Mouse (Mus musculus) cortical plate, adult 2 months (tissue): ENCODE data around the gene Pcgf3. TPM values are rescaled to one million over a fixed set of nuclear protein-coding genes. Genes with fewer than 3 reads are reported as not detected.

Source experiments
- H3K27ac ChIP-seq: fragments of 200-500 bp; 2 replicates; pipeline ENCODE4 v1.5.1; 2012; ENCODE audit warnings: low read length, control low read depth, inconsistent platforms; ENCODE audit not compliant: insufficient read depth
- H3K4me1 ChIP-seq: fragments of 200-500 bp; 2 replicates; pipeline ENCODE4 v1.6.1; 2011; ENCODE audit warnings: low read length; ENCODE audit not compliant: control insufficient read depth, insufficient read depth
- H3K4me3 ChIP-seq: fragments of 200-500 bp; 2 replicates; pipeline ENCODE4 v1.5.1; 2011; ENCODE audit warnings: mild to moderate bottlenecking, low read length, control low read depth; ENCODE audit not compliant: insufficient read depth
- CTCF ChIP-seq: fragments of 200-500 bp; IDR thresholded peaks from 2 replicates; pipeline ENCODE4 v1.5.1; 2011; ENCODE audit warnings: mild to moderate bottlenecking, control low read depth, low read length; ENCODE audit not compliant: insufficient read depth; ENCODE audit errors: extremely low read depth
- POLR2A ChIP-seq: fragments of 200-500 bp; IDR thresholded peaks from 2 replicates; pipeline ENCODE4 v1.6.1; 2011; ENCODE audit warnings: mild to moderate bottlenecking, low read length, control low read depth; ENCODE audit not compliant: insufficient read depth; ENCODE audit errors: extremely low read depth
- polyA plus RNA-seq: library from polyadenylated mRNA; depleted of rRNA; stranded (reverse); fragments of >200 nt; gene quantifications from 2 replicates; pipeline ENCODE4 v1.2.3, GENCODE M21; 2012; rRNA removed

Pcgf3 gene
- polyA plus RNA-seq, 1 experiment, result 18.0 TPM

DNA sequence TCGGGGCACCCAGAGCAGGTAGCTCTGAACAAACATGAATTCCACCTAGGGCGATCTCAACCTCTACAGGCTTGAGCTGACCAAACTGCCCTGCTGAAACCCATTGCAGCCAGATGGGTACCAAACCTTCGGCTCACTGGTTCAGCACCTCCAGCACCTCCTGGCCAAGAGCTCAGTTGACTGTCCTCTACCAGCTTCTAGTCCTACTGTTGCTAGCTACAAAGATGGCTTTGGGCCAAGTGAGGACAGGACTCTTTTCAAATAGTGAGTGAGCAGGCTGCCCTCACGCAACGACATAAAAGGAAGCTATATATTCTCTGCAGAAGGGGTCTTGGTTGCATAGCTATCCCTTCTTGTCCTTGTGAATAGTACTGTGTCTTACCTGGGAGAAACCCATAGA lies 86.6 kb downstream of the Pcgf3 start:
- TF ChIP-seq CTCF (no peak), POLR2A (no peak)
- Histone ChIP-seq H3K27ac (no peak overlapping the region), H3K4me3 (peak overlapping the region; percentile 97; the same call in 1 of the 2 replicates), H3K4me1 (peaks cover 8% of the 10 kb centered on the region)

DNA sequence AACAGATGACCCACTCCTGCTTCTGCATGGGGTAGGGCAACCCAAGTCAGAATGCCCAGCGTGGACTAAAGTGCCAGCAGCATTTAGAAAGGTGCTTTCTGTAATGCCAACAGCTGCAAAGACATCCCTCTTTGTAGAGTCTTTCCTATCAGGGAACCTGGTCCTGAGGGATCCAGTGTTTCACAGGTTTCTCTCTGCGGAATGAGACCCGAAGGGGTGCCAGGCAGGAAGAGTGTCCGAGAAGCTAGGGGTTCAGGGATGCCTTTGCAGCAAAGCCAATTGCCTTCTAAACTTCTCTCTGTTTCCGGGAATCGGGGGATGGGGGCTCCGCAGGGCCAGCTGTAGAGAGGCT lies 88.1 kb downstream of the Pcgf3 start:
- Histone ChIP-seq H3K4me3 (peak overlapping the region; percentile 97), H3K4me1 (peaks cover 7% of the 10 kb centered on the region), H3K27ac (no peak overlapping the region)
- TF ChIP-seq CTCF (no peak), POLR2A (no peak)

DNA sequence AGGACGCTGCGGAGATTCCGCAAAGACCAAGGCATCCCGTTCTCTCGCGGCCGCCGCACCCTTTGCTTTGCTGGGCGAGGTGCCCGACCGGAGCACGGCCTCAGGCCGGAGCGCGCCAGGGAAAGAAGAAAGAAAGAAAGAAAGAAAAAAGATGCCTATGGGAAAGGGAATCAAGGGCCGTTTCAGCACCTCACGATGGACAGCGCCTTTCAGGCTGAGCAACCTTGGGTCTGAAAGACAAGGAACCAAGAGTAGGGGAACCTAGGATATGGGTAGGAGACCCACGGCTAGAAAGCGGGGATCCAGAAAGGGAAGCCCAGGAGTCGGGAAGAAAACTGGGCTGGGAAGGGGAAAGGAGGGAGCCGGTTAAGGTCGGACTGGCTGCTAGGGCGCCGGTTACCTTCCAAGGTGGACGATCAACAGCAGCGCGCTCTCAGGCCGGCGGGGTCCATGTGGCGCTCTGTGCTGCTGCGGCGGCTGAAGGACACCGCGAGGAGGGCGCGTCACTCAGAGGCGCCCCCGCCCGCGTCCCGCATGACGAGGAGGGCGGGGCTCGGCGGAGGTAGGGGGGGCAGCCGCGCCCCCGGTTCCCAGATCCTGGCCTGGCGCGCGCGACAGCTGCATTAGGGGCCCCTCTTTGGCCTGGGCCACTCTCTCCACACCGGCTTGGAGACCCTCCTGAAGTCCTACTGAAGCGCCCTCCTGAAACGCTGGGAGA lies 88.6 kb downstream of the Pcgf3 start, which contains the start of gene Cplx1:
Gene Cplx1 (minus strand): TSS at position 536 of the 718 bp plus-strand sequence.
- peaks cover 4% of the 10 kb centered on the region for H3K4me1 ChIP-seq
- peak within 1 kb of the TSS; percentile 75 for H3K27ac ChIP-seq
- TF ChIP-seq CTCF, result no peak
- peak; percentile 78; the same call in 1 of the 2 replicates for TF ChIP-seq POLR2A
- H3K4me3 ChIP-seq, result peak within 1 kb of the TSS; percentile 97

DNA sequence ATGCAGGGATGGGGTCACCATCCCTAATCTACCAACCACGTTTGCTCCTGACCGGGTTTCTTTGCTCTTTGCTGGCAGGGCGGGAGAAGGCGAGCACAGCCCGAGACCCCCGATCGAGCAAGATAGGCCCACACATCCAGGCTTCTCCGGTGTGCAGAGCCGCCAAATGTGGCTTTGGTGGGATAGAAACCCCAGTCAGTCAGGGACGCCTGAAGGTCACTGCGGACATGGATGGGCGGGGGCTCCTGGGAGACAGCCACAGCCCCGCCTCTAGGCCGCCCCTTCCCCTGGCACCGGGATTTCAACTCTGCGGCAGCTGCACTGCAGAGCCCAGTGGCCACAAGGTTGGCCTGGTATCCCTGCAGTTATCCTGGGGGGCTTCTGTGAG lies 89.2 kb downstream of the Pcgf3 start:
- H3K27ac ChIP-seq, result peak overlapping the region; percentile 75
- TF ChIP-seq POLR2A (no peak), CTCF (no peak)
- peak overlapping the region; percentile 97 for H3K4me3 ChIP-seq
- H3K4me1 ChIP-seq, result peaks cover 4% of the 10 kb centered on the region

DNA sequence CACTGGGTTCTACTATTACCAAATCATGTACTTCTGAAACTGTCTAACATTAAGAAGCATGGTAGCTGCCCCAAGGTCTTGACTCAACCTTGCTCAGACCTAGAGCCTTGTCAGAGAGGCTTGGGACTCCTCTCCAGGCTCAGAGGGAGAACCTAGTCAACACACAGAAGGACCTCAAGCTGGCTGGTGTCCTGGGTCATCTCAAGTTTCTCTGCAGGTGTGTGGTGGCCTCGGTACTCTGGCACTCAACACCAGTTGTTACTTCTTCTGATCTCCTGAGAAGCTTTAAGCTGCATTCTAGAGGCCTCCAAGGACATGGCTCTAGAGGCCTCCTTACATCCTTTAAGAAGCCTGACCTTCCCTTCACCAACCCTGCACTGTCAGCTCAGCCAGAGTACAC lies 93.0 kb downstream of the Pcgf3 start:
- H3K4me3 ChIP-seq, result no peak overlapping the region
- H3K4me1 ChIP-seq, result no peaks in the 10 kb centered on the region; the same call in 1 of the 2 replicates
- H3K27ac ChIP-seq, result no peak overlapping the region
- TF ChIP-seq POLR2A (no peak), CTCF (no peak)

Other genes starting within 250 kb of the Pcgf3 start
- 24.7 and 25.2 TPM in 2 replicates for gene Dr1, start 192.3 kb upstream of the Pcgf3 start, polyA plus RNA-seq
- gene Pigg, start 148.6 kb upstream of the Pcgf3 start, polyA plus RNA-seq, result 8.3 and 8.7 TPM in 2 replicates
- gene Gm42517, start 93.3 kb upstream of the Pcgf3 start, polyA plus RNA-seq, result 57.7 and 58.3 TPM in 2 replicates
- 0.25 and 0.26 TPM in 2 replicates for gene Pde6b, start 72.8 kb upstream of the Pcgf3 start, polyA plus RNA-seq
- 323 and 367 TPM in 2 replicates for gene Atp5k, start 26.8 kb upstream of the Pcgf3 start, polyA plus RNA-seq
- gene Mfsd7a, start 12.3 kb upstream of the Pcgf3 start, polyA plus RNA-seq, result 1.1 TPM in 2 replicates
- gene Cplx1, start 88.8 kb downstream of the Pcgf3 start, polyA plus RNA-seq, result 339 and 354 TPM in 2 replicates
- gene Gak, start 168.5 kb downstream of the Pcgf3 start, polyA plus RNA-seq, result 84.9 and 86.8 TPM in 2 replicates
- gene Tmem175, start 168.5 kb downstream of the Pcgf3 start, polyA plus RNA-seq, result 62.8 and 67.4 TPM in 2 replicates
- gene Idua, start 199.1 kb downstream of the Pcgf3 start, polyA plus RNA-seq, result 24.0 and 29.1 TPM in 2 replicates
- gene Dgkq, start 208.4 kb downstream of the Pcgf3 start, polyA plus RNA-seq, result 54.6 and 58.7 TPM in 2 replicates
- gene Slc26a1, start 214.3 kb downstream of the Pcgf3 start, polyA plus RNA-seq, result 1.2 and 1.4 TPM in 2 replicates
- 35.3 and 35.7 TPM in 2 replicates for gene Fgfrl1, start 231.2 kb downstream of the Pcgf3 start, polyA plus RNA-seq